Mouse (Mus musculus): ENCODE data around the gene Ocln. TPM values are rescaled to one million over a fixed set of nuclear protein-coding genes. Genes with fewer than 3 reads are reported as not detected.

Ocln gene
- 10 to 100 TPM in 1 of 2 experiments, 1 to 10 TPM in 1; 6.7 to 14.4 TPM for total RNA-seq (2021)
- long read RNA-seq, experiment 1, full-length matches to known transcripts = 14 of 18 reads
- long read RNA-seq, experiment 1, partial matches to known transcripts = 0 of 18 reads
- long read RNA-seq, experiment 1, other reads (novel, unspliced or antisense) = 4 of 18 reads
- long read RNA-seq, experiment 2, partial matches to known transcripts = 0 of 1 reads
- long read RNA-seq, experiment 2, other reads (novel, unspliced or antisense) = 0 of 1 reads

DNA sequence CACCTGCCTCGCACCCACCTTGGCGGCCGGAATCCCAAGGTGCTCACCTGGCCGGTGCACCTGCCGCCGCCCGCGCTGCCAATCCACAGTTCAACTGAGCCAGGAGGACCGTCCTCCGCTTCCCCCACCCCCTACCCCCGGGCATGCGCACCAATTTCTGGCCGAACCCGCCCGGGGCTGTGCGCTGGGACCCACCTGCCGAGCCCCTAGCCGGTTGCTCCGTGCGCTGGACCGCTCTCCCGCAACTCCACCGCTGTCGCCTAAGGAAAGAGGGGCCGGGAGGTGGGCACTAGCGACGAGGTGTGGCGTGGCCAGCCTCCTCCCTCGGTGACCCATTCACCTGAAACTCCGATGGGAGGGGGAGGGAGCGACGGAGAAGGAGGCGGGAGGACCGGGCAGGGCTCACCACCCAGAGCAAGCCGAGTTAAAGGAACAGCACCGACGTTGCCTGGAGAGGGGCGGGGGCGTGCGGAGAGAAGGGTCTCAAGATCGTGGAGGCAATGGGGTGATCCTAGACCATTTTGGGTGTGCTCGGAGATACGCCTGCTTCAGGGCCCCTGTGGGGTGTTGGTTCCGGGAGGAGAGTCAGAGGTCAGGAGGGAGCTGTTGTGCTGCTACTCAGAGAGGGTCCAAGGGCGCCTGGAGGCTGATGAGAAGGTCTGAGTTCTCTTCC is at the start of gene Ocln:
Gene Ocln (minus strand): TSS at position 350 of the 673 bp plus-strand sequence.
- DNase-seq = peak; percentile 62 to 71

DNA sequence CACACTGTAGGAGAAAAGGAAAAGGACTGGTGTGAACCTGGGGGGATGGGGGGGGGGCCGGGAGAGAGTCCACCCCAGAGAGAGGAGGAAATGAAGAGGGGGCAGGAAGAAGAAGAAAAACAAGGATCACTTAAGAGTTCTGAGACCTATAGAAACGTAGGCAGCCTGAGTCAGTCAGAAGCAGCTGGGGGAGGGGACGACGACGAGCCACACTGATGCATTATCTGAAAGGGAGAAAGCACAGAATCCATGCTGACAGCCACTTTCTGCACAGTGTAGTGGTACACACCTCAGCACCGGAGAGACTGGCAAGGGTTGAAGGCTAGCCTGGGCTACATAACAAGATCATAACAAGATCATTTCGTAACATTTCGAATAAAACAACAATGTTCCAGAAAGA is 48.5 kb upstream of the Ocln start:
- DNase-seq = no peak

DNA sequence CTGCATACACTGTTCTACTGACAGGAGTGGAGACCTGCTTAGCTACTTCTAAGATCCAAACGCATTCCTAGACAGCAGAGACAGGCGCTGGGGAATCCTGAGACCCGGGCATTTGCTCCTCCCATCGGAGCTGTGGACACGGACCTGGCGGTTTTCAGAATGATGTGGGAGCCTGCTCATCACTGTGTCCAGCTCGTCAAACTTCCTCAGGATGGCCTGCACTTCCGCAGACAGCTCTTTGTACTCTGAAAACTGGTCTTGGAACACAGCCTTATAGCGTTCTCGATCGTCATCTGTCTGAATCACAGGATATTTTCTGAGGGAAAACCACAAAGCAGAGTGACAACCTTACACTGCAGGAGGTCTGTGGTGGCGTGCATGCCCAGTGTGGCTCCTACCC is 47.8 kb upstream of the Ocln start:
- DNase-seq = no peak

DNA sequence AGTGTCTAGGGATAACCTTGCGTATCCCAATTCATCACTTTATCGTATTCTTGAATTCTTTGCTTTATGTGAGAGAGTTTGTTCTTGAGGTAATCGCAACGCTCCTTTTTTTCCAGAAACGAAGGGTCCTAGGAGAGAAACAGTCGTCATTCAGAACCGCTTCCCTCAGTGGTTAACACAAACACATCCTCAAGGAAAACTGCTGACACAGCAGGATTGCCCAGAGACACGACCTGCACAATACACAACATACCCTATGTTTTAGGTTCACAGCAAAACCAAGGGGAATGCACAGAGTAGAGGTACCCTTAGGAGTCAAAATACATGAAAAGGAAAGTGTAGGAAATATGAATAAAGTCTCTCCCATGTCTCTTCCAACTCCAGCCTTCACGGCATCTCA is 44.8 kb upstream of the Ocln start:
- no peak for DNase-seq

DNA sequence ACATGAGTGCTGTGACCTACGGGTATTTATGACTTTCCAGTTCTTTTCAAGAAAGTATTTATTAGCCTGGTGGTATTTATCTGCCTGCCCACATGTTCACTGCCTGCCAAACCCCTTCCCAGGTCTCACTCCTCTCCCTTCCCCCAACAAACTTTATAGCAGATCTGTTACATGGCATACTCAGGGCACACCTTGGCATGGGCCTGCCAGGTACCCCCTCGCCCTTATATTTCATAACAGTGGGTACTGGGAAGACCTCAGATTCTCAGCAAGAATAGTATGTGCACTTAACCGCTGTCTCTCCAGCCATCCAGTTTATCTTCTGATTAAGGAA is 43.0 kb upstream of the Ocln start:
- no peak for DNase-seq

DNA sequence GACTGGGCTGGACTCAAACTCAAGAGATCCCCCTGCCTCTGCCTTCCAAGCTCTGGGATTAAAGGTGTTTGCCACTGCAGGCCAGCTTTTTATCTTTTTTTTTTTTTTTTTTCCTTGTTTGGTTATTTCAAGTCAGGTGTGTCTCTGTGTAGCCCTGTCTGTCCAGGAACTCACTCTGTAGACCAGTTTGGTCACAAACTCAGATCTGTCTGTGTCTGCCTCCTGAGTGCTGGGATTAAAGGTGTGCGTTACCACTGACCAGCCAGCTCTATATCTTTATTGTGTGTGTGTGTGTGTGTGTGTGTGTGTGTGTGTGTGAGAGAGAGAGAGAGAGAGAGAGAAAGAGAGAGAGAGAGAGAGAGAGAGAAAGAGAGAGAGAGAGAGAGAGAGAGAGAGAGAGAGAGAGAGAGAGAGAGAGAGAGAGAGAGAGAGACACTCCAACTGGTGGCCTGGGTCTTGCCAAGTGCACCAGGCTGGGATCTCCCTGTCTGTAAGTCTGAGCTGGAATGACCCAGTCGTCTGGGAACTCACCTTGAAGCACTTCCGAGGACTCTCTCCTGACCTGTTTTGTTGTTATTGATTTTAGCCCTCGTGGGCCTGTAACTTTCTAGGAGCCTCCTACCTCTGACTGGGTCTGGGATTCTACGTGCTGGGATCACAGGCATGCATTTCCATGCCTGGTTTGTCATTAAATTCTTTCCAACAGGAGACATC is 42.5 kb upstream of the Ocln start:
- DNase-seq = no peak

DNA sequence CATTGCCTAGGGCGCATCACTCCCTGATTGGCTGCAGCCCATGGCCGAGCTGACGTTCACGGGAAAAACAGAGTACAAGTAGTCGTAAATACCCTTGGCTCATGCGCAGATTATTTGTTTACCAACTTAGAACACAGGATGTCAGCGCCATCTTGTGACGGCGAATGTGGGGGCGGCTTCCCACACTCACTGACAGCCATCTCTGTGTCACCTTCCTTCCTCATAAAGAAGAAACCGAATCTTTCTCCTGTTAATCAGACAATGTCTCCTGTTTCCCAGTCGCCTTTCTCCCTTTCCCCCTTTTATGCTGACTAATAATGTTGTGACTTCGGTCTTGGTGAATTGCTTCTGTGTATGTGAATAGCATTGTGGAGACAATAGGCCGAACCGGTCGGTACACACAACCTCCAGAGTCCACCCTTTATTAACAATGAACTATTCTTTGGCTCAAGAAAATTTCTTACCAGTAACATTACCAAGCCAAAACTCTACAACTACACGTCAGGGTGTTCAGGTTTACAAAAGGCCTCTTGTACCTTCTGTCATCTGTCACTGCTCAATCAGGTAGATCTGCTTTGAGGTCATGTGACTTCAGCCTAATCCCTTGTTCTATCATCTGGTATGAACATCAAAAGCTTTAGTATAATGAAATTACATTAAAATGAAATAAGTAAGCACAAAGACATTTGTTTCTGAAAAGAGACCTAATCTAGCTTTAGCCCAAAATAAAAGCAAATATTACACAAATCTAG is 41.7 kb upstream of the Ocln start:
- DNase-seq = peak; percentile 8 to 24

DNA sequence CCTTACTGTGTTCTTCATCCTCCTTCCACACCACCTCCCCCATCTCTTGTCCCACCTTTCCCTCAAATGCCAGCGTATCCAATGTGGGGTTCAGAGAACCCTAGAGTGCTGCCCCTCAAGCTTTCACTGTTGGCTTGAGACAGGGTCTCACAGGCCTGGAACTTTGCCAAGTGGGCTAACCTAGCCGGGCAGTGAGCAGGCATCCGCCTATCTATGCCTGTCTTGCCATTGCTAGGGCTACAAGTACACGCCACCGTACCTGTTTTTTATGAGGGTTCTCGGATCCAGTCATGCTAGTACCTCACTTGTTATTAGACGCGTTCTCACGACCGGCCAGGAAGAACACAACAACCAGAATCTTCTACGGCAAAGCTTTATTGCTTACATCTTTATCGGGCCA is 36.1 kb upstream of the Ocln start:
- no peak for DNase-seq

DNA sequence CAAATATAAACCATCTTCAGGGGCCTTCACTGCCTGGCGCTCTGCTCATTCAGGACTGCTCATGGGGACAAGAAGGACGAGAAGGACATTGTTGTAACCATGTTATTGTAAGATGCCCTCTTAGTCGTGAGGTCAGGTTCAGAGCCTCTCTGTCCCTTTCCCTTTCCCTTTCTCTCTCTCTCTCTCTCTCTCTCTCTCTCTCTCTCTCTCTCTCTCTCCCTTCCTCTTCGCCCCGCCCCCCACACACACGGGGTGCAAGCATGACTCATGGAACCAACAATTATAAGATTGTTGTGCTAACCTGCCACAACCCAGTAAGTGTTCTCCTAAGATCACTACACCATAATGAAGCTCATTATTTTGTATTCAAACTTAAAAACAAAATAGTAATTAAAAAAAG is 29.6 kb upstream of the Ocln start:
- DNase-seq = no peak

DNA sequence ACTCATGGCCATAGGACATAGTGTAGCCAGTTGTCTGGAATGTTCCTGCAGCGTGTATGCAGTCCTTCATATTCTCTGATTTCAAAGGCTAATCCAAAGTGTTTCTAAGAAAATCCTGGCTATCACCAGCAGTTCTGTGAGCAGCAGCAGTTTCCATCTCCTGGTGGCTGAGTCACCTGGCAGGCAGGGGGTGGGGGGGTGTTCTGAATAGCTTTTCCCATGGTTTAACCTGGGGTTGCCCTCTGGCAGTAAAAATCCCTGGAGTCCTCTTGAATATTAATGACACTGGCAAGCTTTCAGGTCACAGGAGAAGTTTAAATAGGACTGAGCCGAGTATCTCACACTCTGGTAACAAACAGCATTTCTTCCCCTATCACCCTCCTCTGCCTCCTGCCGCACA is 29.2 kb upstream of the Ocln start:
- DNase-seq = peak; percentile 25 to 28

DNA sequence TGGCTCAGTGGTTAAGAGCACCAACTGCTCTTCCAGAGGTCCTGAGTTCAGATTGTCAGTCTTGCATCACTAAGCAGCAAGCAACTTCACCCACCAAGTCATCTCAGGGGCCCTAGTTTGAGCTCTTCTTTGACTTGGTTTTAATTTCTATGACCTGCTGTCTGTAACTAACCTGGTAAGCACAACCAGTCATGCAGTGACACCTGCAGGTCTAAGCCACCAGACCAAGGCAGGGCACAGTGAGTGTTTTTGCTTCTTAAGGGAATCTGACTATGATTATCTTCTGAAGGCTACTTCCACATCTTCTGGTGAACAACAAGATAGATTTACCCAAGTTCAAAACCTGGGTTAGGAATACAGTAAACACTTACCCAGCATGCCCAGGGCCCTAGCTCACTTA is 27.4 kb upstream of the Ocln start:
- DNase-seq = no peak

DNA sequence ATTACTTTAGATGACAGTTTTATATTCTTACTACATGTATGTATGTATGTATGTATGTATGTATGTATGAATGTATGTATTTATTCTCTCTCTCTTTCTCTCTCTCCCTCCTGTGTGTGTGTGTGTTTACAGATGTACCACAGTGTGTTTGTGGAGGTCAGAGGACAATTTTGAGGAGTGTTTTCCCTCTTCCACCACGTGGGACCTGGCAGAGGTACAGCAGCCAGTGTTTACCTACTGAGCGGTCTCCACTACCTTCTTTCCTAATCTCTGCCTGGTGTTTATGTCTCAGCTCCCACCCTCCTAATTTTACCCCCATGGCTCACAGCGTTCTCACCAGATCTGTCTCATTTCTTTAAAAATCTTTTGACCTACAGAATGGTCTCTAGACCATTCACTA is 26.7 kb upstream of the Ocln start:
- DNase-seq = peak in 1 of 2 experiments; percentile 10

DNA sequence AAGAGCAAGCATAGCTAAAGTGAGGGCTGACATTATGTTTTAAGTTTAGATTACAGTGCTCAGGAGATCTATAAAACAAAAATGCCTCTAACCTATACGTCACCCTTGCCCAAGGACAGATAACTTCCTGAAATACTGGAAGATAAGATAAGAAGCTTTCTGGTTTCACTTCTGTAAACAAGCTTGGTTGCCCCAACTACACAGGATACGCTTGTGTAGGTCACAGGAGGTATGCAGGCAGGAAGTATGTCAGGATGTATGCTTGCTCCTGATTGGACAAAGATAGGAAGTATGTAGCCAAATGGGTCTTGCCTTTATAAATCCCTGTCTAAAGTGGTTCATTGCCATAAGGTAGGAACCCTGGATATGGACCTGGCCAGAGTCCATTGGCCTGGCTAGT is 23.4 kb upstream of the Ocln start:
- DNase-seq = no peak

DNA sequence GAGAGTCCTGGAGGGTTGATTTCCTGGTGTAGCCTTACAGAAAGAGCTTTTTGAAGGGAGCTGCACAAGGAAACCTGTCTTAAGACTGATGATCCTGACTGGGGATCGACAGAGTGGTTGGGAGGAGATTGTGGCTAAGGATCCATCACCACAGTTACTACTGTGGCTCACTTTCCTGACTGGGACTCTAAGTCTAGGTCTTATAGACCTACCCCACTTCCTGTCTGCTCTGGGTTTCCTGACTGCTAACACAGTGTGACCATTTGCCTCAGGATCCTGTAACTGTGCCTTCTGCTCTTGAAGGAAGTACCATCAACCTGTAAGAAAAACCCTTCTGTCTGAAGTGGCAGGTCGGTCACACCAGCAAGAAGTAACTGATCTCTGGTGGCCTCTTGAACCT is 18.2 kb upstream of the Ocln start:
- no peak for DNase-seq

DNA sequence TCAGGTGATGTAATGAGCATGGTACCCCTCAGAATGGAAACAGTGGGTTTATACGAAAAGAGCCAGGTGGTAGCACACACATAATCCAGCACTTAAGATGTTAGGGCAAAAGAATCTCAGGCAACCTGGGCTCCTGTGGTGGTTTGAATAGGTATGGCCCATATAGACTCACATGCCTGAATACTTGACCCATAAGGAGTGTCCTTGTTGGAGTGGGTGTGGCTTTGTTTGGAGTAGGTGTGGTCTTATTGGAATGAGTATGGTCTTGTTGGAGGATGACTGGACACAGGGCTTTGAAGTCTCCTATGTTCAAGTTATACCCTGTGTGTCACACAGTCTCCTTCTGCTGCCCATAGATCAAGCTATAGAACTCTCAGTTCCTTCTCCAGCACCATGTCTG is 15.8 kb upstream of the Ocln start:
- no peak for DNase-seq

DNA sequence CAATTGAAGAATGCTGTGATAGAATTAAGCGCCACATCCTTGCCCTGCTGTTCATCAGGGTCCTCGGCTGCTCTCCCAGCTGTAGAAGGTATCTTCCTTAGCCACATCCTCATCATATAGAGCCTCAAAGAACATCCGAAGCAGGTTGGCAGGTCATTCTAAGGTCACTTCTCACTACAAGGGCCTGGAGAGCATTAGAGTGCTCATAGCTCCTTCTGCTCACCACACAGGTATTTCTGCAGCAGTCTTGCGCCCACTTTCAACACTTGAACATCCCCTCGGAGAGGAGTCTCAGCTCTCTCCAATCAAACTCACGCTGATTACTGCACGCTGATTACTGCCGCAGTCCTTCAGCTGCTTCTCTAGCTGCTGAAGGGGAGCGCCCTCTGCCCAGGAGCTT is 6.9 kb upstream of the Ocln start:
- no peak for DNase-seq

DNA sequence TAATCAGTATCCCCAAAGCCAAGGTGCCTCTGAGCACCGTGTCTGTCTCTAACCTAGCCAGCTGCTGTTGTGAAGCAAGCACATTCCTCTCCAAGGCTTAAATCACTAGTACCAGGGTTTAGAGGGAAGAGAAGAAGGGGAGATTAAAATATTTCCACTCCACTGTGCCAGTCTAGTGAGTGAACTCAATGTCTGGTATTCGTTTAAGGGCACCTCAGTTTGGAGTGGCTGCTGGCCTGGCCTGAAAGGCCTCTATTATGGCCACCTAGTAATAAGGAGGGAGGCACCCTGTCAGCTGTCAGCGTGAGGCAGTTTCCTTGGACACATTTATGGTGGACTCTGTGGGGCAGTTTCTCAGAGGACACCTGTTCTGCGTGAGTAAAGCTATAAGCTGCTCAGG is 4.5 kb upstream of the Ocln start:
- DNase-seq = no peak

DNA sequence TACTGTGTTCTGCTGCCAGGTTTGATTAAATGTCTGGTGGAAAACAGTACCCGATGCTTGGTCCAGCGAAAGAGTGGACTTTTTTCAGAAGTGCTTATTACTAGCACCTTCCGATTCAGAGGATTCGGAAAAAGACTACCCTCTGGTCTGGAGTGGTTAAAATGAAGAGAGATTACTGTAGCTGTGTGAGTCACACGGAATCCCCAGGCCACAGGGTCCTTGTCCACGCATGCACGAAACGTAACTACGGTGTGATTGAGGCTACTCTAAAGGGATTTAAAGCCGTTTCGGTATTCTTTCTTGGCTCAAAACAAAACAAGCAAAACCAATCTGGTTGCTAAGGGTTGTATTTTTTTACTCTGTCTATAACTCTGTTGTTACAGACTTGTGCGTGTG is 522 bp upstream of the Ocln start:
- peak; percentile 14 to 40 for DNase-seq

DNA sequence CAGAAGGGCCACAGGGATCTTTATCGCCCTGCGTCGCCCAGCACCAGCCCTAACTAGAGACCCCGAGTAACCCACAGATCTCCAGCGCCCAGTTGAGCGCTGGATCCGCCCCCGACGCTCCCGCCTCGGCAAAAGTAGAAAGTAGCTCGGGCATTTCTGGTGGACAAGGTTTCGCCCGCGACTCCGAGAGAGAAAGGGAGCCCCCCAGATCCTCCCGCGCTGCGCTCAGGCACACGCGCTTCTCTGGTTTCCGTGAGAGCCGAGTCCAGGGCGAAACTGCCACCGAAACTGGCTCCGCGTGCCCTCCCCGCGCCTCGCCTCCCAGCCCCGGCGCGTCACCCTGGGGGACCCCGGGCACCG is 529 bp downstream of the Ocln start:
- DNase-seq = no peak

DNA sequence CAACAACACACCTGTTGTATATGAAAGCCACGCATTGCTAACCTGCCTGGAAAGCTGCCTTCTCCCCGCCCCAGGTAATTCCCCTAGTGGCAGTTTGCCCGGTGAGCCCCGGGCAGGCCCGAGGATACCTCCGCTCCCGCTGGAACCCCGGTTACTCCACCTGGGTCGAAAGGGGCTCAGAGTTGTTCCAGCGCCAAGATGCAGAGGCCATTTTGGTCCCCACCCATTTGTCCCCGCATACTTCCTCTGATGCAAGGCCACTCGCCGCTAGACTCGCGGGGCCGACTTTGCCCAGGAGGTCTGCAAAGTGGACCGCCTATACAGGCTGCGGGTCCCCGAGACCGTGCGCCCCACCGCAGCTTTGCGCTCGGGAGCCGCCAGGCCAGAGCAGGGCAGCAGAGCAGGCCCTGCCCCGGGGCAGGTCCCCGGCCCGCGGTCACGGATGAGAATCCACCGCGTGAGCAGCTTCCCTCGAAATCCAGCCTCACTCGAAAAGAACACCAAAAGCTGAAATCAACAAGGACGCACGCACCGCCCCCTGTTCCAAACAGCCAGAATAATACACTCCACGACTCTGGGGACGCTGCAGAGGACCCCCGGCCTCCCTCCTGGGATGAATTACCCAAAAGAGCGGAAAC is 1.0 kb downstream of the Ocln start:
- peak; percentile 18 to 32 for DNase-seq

DNA sequence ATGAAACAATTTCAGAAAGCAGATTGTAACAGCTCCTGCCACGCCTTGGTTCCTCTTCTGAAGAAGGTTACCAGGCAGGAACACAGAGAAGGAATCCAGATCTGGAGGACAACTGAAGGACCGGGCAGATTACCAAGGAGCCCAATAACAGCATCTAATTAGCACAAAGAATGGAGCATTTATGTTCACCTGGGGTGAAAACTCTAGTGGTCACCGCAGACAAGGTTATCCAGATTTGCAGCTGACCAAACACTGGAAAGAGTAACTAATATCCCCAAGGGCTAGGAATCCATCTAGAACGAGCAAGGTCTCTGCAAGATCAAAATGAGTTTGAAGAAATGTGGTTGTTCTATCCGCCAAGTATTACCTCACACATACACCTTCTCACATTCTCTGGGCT is 5.2 kb downstream of the Ocln start:
- no peak for DNase-seq

DNA sequence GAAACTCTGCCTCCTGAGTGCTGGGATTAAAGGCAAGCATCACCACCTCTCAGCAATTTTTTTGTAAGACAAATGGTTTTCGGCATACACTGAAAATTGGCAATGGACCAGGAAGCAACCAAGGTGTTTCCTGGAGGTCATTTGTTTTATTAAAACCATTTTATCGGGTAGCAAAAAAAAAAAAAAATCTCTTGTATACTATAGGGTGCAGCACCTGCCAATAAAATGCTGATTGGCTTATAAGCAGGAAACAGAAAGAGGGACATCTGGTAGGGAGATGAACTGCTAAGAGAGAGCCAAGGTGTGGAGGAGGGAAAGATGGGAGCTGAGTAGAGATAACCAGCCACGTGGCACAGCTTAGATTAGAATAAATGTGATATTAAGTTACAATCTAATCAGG is 7.0 kb downstream of the Ocln start:
- DNase-seq = no peak

DNA sequence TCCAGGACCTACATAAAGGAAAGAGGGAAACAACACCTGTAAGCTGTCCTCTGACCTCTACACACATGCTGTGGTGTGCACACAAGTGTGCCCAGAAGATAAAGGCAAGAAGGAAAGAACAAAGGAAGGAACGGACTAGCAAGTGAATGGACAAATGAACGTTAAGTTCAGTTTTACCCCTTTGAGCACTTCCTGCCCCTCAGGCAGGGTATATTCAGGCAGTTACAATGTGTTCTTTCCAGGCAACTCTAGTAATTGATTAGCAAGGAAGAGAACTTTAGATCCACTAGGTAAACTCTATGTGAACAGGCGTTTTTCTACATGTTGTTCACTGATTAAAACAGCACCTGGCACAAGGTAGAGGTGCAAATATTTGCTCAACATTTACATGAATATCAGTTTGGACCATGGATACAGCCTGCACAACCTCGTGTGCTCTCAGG is 8.3 kb downstream of the Ocln start:
- DNase-seq = no peak
